Mouse (Mus musculus): ENCODE results near the gene Nprl2. TPM values are rescaled to one million over a fixed set of nuclear protein-coding genes. Genes with fewer than 3 reads are reported as not detected.

Gene Nprl2
- total RNA-seq, 4 experiments from 2014 or later: 39.4 to 46.9 (median 44.5) TPM

DNA sequence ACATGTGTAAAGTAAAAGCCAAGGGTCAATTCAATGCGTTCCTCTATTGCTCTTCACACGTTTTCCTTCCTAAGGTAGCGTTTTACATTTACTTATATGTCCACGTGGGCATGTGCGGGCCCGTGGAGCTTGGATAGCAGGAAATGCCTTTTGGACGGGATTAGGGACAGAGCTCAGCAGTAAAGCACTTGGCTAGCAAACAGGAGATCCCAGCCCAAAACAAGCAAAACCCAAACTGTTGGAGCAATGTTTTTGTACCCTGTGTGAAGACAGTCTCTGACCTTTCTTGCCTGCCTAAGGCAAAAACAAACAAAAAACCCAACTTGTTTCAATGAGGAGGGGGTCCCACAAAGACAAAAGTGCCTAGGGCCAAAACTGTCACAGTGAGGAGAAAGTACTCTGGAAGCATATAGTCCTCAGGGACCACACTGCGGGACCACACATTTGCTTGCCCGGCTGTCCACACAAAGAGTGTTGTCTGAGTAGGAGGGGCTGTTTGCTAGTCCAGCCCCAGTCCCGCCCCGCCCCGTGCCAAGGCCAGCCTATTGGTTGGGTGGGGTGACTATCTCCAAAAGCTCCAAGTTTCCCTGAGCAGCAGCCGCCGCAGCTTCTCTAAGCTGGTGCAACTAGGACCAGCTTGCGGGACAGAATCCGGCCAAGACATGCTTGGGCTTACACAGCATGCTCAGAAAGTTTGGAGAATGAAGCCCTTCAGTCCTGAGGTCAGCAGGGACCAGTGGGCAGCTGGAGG, 34.5 kb downstream of the Nprl2 start, which contains the start of gene Hyal1:
Hyal1 (plus strand) TSS at position 571 of the 751 bp plus-strand sequence.
- DNase-seq (ENCODE audit: low spot score in 2 of 2): no peak

DNA sequence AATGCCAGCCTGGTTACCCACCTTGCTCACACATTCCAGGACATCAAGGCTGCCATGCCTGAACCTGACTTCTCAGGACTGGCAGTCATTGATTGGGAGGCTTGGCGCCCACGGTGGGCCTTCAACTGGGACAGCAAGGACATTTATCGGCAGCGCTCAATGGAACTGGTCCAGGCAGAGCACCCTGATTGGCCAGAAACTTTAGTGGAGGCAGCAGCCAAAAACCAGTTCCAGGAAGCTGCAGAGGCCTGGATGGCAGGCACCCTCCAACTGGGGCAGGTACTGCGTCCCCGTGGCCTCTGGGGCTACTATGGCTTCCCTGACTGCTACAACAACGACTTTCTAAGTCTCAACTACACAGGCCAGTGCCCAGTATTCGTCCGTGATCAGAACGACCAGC, 35.8 kb downstream of the Nprl2 start:
- no peak for DNase-seq (ENCODE audit: low spot score in 2 of 2)

DNA sequence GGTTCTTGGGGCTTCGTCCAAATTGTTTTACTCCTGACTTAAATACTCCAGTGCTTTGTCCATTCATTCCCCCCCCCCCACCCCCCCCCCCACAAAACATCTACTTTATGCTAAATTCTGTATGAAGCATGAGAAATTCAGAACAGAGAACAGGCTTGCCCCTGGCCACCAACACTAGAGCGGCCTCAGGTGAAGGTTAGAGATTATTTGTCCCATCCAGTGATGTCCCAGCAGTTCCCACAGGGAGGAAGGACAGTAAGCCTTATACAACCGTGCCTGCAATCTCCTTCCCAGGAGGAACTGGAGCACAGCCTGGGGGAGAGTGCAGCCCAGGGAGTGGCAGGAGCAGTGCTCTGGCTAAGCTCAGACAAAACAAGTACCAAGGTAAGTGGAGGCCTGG, 36.6 kb downstream of the Nprl2 start, which contains the start of gene Naa80:
Naa80 (plus strand) TSS at position 301 of the 400 bp plus-strand sequence.
- DNase-seq (ENCODE audit: low spot score in 2 of 2): no peak

DNA sequence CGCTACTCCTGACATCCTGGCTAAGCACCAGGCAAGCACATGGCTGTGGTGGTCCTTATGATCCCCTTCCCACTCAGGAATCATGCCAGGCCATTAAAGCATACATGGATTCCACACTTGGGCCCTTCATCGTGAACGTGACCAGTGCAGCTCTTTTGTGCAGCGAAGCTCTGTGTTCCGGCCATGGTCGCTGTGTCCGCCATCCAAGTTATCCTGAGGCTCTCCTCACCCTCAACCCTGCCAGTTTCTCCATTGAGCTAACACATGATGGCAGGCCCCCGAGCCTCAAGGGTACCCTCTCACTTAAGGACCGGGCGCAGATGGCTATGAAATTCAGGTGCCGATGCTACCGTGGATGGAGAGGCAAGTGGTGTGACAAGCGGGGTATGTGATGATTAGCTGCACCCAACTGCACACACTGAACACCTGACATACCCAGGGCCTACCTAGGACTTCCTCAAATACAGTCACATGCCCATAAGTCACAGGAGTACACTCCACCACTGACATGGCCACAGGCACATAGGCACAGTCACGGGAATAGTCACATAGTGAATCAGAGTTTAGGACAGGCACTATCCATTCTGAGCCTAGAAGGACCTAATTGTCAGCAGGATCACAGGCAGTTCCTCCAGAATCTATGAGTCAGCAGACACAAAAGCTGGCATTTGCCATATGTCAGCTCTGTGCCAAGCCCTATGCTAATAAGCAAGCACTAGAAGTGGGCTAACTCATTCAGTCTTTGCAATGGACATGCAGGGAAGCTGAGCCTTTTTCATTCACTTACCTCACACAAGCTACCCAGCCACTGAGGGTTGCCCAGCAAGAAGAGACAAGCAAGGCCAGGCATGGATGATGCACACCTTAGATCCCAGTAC, 37.2 kb downstream of the Nprl2 start:
- DNase-seq (ENCODE audit: low spot score in 2 of 2): no peak

DNA sequence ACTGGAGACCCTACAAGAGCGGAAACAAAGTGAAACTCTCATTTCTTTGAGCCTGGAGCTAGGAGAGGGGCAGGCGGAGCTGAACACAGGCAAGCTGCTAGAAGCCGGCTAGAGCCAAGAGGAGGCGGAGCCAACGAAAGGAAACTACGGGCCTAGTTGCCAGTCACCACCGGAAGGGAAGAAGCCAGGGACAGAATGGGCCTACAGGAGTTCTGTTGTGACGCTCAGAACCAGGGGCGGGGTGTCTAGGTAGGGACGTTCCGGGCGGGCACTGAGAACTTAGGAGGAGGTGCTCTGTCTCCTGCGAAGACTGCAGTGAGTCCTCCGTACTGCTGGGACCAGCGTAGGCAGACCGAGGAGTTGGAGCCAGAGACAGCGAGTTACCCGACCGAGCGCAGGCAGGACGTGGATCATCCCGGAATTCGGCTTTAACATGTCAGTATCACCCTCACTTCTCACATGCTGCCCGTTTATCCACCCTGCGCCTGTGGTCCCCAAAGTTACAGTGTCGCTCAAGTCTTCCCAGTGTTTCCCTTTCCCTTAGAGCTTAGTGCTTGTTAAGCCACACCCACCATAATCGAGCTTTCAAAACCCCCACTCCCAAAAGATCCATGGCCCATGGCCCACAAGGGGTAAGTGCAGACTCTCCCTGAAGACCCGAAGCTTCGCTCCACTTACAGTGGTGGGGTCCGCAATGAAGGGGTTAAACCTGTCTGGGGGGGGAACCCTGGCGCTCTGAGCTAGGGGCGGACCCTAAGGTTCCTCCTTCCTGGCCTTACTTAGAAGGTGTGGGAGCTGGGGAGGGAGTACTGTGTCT, 38.7 kb downstream of the Nprl2 start, which contains the start of gene Hyal3:
Hyal3 (plus strand) TSS at position 318 of the 817 bp plus-strand sequence.
- DNase-seq (ENCODE audit: low spot score in 2 of 2): peak; percentile 87 to 91

DNA sequence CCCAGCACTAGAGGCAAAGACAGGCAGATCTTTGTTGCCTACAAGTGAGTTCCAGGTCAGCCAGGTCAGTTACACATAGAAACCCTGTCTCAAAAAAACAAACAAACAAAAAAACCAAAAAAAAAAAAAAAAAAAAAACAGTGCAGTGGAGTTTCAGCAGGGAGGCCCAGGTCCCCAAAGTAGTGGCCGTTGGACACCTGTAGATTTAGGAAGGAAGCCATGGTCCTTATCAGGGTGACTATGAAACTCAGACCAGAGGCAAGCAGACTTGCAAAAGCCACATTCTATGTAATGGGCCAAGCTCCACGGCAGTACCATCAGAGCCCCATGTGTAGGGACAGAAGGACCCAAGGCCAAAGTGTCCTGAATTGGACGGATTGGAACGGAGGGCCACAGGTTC, 39.6 kb downstream of the Nprl2 start:
- DNase-seq (ENCODE audit: low spot score in 2 of 2): no peak

DNA sequence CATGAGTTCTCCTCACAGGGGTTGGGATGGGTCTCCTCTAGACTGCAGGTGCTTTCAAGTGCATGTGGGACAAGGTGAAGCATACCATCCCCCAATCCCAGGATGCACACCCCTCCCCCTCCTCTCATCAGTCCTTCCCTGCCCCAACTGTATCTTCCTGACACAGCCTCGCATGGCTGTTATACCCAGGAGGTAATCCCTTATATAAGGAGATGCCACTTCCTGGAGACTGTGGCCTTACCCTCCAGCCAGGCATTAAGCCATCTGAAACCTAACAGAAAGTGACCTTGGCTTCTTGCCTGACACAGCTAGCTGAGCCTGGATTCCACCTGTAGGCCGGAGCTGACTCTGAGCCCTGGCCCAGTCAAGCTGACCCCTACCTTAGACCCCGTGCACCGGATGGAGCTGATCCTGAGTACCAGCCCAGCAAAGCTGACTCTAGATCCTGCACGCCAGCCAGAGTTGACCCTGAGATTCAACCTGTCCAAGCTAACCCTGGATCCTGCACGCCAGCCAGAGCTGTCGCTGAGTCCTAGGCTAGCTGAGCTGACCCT, 40.6 kb downstream of the Nprl2 start:
- no peak for DNase-seq (ENCODE audit: low spot score in 2 of 2)

DNA sequence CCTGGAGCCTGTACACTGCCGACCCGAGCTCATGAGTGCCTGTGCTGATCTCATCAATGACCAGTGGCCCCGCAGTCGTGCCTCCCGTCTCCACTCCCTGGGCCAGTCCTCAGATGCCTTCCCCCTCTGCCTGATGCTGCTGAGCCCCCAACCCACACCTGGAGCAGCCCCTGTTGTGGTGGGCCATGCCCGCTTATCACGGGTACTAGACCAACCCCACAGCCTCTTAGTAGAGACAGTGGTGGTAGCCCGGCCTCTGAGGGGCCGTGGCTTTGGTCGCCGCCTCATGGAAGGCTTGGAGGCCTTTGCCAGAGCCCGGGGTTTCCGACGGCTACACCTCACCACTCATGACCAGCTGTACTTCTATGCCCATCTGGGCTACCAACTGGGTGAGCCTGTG, 41.1 kb downstream of the Nprl2 start:
- no peak for DNase-seq (ENCODE audit: low spot score in 2 of 2)

DNA sequence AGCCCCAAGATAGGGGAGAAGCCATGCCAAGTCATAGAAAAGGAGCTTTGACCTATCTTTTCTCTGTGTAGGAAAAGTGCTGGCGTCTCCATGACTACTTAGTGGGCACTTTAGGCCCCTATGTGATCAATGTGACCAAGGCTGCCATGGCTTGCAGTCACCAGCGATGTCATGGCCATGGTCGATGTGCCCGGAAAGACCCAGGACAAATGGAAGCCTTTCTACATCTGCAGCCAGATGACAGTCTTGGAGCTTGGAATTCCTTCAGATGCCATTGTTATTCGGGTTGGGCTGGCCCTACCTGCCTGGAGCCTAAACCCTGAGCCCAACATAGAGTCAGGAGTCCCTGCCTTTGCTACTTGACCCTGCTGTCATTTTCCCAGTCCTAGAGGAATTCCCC, 44.5 kb downstream of the Nprl2 start:
- no peak for DNase-seq (ENCODE audit: low spot score in 2 of 2)

DNA sequence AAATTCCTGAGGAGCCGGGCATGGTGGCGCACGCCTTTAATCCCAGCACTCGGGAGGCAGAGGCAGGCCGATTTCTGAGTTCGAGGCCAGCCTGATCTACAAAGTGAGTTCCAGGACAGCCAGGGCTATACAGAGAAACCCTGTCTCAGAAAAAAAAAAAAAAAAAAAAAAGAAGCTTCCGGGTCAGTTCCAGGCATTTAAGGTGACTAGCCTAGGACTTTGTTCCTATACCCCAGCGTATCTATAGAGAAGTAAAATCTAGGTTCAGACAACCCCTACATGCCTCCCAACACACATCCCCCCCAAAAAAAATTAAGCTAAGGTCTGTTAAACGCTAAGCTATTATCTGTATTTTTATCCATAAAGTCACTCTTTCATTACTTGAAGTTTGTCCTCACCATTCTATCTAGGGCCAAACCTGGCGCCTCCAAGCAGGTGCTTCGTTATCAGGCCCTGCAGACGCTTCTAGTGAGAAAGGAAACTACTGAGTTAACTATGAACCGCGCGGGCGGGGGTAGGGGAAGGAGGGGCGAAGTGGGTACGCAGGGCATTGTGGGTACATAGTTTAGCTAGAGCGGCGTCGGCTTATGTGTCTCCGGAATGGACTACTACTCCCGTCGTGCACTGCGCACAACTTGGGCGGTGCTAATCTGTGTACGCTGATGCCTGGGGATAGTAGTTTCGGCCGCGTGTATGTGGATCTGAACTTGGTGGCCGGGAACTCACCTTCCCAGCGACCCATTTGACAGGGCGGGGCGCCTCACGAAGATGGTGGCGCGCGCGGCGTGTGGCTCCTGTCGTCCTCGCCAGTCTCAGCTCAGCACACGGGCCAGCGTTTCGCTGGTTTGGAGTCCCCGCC, 45.2 kb downstream of the Nprl2 start, which contains the start of gene Ifrd2:
Ifrd2 (plus strand) TSS at position 669 of the 859 bp plus-strand sequence.
- DNase-seq (ENCODE audit: low spot score in 2 of 2): peak; percentile 98 to 99

DNA sequence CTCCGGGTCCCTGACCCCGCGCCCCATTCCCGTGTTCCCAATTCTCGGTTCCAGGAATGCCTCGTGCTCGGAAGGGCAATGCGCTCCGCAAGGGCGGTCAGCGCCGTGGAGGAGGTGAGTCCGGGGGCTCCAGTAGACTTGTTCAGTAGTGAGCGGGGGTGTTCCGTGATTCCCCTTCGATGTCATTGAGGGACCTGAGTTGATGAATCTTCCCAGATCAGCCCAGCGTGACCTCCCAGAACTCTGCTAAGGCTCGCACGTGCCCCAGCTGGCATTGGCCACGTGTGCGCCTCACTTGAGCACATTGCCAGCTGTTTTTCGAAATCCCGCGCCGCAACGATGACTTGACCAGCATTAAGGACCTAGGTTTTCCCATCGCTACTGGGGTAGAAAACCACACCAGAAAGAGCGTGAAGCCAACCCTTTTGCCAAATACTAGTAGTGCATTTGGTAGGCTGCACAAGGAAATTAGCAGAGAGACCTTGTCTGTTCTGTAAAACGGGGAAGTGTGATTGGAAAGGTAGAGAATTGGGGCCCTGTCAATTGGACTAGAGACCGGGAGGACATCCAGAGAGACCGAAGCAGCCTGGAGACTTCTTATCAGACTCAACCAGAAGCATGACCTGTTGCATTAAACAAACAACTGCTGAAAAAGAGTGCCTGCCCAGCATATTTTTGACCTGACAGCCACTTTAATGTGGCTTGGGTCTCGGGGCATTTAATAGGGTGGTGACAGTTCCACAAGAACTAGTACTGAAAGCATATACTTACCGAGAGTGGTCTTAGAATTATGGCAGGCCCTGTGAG, 46.0 kb downstream of the Nprl2 start:
- DNase-seq (ENCODE audit: low spot score in 2 of 2): no peak

DNA sequence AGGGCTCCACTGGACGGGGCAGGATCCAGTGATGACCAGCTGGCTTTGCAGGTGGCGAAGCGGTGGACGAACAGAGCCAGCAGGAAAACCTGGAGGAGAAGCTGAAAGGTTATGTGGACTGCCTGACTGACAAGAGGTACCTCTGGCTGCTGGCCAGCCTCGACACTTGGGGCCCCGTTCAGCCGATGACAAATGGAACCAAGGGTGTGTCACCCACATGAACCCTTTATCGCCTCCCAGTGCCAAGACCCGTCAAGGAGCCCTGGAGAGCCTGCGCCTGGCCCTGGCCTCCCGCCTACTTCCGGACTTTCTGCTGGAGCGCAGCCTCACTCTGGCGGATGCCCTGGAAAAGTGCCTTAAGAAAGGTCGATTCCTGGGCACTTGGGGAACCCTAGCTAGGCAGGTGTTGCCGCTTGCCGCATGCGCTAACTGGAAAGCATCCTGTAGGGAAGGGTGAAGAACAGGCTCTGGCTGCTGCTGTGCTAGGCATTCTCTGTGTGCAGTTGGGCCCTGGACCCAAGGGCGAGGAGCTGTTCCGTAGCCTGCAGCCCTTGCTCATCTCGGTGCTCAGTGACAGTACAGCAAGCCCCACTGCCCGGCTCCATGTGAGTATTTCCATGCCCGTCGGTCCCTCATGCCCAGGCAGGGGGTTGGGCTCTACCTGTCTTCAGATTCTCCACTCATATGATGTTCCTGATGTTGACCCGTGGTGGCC, 48.2 kb downstream of the Nprl2 start:
- DNase-seq (ENCODE audit: low spot score in 2 of 2): no peak

DNA sequence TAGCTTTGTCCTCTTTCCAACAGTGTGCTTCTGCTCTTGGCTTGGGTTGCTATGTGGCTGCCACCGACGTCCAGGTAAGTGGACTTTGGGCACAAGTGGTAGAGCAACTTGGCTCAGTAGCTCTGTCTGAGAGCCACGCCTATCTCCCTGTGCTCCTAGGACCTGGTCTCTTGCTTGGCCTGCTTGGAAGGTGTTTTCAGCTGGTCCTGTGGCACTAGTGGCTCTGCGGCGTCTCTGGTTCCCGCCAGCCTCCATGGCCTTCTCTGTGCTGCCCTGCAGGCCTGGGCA, 48.7 kb downstream of the Nprl2 start:
- DNase-seq (ENCODE audit: low spot score in 2 of 2): no peak

DNA sequence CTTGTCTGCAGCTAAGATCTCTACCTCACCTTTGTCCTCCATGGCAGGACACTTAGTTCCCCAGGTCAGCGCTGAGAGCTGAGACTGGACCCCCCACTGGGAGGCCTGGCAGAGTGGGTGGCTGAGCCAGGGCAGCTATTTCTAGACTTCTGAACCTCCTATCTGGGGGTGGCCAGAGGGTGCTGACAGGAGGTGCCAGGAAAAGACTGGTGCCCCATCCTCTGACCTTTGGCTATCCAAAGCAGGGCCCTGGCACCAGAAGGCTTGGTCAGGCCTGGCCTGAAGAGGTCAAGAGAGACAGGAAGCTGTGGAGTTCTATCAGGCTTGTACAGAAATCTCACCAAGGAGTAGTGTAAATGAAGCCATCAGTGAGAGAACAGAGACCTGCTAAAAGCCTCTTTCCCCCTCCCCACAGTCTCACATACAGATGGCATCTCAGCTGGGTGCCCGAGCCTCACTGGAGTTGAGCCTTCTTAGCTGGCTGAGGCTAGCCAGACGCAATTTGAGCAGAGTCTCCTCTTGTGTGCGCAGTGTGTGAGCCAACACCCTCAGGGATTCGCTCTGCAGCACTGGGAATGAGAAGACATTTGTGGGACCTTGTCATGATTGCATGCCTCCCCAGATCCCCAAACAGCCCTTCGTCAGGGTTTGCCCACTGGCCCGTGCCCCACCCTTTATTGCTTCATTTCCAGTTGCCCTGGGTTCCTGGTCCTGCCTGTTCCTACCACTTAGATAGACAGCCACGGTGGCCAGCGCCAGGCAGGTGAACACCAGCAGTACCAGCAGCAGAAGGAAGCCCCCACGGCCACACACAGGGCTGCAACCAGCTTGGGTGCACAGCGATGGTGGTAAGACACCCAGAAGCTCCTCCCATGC, 51.3 kb downstream of the Nprl2 start:
- DNase-seq (ENCODE audit: low spot score in 2 of 2): no peak

DNA sequence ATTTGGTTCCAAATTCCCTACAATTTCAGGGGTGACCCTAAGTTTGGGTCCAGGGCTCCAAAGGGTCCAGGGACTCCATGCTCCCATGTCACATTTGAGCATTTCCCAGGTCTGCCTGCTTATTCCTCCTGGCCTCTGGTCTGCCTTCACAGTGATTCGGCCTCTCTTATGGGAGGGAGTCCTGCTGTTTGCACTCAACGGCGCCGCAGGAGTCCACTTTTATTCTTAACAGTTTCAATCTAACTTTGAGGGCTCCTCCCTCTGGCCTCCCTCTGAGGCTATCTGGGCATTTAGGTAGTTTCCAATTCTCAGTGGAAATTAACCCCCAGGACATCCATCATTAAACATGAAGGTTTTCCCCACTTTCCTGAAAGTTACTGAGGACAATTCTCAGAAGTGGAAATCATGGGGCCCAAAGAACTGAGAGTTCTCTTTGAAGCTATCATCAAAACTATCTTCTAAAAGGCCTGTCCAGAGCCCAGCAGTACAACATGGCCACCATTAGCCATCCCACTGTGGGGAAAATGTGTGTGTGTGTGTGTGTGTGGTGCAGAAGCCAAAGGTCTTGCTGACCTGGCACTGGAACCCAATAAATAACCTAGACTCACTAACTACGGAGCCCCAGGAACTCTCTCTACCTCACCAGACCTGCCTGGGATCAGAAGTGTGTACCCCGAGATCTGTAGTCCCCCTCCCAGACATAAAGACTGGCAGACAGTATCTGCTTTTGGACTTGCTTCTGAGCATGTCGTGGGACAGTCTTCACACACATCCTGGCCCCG, 52.4 kb downstream of the Nprl2 start:
- DNase-seq (ENCODE audit: low spot score in 2 of 2): no peak
